Mouse (Mus musculus) adrenal gland, adult 2 months (tissue): ENCODE data around the gene Pdk2. TPM values are rescaled to one million over a fixed set of nuclear protein-coding genes. Genes with fewer than 3 reads are reported as not detected.
A peak's percentile ranks its signal among the peaks of the same experiment; 100 is the strongest.

Experiments used
- DNase-seq: peaks from one replicate; pipeline ENCODE4 v3.0.0; 2021
- polyA plus RNA-seq: library from polyadenylated mRNA; depleted of rRNA; stranded (reverse); fragments of >200 nt; gene quantifications from 2 replicates; pipeline ENCODE4 v1.2.3, GENCODE M21; 2012
- total RNA-seq, 2 experiments: library from RNA; stranded (reverse); gene quantifications; 2 replicates each; pipeline ENCODE4 v1.2.3; 2021

Pdk2 gene
- total and polyA plus RNA-seq, 3 experiments, result 92.9 to 114 (median 112) TPM

DNA sequence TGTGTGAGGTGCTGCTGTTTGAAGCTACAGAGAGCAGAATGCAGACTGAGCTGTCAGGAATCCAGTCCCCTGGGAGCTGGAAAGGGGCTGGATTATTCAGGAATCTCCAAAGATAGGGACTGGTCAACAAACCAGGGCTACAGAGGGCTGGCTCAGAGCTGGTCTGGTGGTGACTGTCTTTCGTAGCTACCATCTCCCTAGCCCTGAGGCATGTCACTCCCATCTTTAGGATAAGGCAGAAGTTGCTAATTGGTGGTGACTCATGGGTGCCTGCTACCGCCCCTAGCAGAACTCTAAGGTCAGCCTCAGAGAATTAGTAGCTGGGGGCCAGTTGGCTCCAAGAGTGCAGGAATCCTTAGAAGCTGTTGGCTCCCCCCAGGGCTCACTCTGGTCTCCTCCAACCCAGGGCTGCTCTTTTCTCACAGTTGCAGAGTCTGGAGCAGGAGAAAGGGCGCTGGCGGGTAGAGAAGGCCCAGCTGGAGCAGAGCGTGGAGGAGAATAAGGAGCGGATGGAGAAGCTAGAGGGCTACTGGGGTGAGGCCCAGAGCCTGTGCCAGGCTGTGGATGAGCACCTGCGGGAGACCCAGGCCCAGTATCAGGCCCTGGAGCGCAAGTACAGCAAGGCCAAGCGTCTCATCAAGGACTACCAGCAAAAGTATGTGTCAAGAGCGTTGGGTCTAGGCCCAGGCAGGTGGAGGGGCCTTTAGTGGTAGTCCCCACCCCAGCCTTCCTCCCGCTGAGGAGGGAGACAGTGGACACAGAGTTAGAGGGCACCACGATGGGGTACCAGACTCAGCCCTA is 36.8 kb downstream of the Pdk2 start:
- no peak for DNase-seq

DNA sequence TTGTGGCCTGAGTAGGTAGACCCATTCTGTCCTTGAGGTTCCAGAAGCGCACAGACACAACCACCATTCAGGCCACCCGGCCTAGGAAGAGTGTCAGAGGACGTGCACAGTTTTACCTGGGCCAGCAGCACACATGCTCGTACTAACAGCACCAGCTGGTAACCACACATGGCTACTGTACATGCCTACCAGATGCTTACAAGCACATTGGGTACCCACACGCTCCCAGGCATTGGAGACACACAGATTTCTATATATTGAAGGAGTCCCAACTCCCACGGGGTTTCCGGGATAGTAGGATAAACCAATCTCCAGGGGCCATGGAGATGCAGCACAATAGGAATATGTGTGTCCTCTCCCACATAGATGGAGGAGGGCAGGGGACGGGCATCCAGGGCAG is 38.4 kb downstream of the Pdk2 start:
- no peak for DNase-seq

- DNase-seq, result no peak
Measured at GRCm38 (mm10) chr11:95001584-95002347, 39.4 kb downstream of the Pdk2 start.

GRCm38 (mm10) chr11:95001058-95001457 is 40.1 kb downstream of the Pdk2 start:
- DNase-seq, result peak; percentile 84

DNA sequence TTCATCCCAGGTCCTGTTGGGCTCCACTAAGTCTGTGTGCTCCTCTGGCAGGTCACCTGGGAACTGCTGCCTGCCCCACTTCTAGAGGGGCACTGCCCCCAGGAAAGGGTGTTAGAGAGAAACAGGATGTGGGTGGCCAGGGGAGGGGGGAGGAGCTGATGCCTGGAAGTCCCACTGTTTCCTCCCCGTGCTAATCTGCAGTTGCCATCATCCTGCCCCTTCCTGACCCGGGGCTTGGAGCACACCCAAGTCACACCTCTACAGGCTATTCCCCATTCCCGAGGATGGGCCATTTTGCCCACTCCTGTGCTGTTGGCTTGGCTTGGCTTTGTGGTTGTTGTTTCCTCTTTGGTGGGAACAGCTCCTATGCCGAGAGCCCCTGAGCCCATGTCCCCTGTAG is 40.6 kb downstream of the Pdk2 start:
- peak; percentile 68 for DNase-seq

DNA sequence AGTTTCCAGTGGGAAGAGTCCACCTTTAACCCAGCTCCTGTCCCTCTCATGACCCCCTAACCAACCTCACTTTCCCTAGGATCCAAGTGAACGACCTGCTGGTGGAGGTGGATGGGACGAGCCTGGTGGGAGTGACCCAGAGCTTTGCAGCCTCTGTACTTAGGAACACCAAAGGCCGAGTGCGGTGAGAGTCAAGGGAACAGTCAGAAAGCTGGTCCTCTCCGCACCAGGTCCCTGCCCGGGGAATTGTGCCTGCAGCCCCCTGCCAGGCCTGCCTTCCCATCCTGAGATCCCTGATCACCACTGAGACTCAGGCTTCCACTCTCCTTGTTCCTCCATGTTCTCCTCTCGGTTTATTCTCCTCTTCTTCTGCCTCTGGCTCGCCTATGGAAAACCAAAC is 41.0 kb downstream of the Pdk2 start:
- DNase-seq, result no peak

- no peak for DNase-seq
Measured at GRCm38 (mm10) chr11:94998041-94998531, 43.1 kb downstream of the Pdk2 start.

- no peak for DNase-seq
Measured at GRCm38 (mm10) chr11:94997596-94997995, 43.6 kb downstream of the Pdk2 start.

DNA sequence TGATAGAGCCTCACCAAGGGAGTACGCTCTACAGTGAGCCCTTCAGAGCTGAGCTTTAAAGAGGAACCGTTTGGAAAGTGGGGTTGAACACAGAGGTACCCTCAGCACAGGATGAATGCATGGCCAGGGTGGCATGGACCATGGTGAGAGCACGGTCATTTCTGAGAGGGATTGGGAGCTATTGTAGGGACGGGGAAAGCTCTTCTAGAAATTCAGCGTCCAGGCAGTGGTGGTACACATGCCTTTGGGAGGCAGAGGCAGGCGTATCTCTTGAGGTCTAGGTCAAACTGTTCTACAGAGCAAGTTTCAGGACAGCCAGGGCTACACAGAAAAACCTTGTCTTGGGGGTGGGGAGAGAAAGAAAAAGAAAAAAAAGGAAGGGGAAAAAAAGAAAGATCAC is 44.2 kb downstream of the Pdk2 start:
- DNase-seq, result no peak

DNA sequence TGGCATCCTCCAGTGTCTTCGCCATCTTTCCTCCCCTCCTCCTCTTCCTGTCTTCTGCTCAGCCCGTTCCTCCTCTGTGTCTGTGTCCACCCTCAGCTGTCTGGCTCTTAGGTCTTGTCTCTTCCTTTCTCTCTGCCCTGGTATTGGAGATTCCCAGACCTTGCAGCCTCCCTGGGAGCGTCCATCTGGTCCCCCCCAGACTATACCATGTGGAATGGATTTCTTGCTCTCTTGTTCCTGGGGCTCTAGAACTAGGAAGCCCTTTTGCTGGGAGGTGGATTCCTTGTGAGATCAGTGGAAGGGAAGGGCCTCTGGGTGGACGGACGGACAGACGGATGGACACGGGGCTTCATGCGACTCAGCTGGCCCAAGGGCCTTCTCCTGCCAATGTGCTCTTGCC is 45.1 kb downstream of the Pdk2 start:
- DNase-seq, result no peak

GRCm38 (mm10) chr11:94994947-94995772 is 46.0 kb downstream of the Pdk2 start:
- peak; percentile 45 for DNase-seq

GRCm38 (mm10) chr11:94994208-94994814 is 46.8 kb downstream of the Pdk2 start:
- peak; percentile 56 for DNase-seq

DNA sequence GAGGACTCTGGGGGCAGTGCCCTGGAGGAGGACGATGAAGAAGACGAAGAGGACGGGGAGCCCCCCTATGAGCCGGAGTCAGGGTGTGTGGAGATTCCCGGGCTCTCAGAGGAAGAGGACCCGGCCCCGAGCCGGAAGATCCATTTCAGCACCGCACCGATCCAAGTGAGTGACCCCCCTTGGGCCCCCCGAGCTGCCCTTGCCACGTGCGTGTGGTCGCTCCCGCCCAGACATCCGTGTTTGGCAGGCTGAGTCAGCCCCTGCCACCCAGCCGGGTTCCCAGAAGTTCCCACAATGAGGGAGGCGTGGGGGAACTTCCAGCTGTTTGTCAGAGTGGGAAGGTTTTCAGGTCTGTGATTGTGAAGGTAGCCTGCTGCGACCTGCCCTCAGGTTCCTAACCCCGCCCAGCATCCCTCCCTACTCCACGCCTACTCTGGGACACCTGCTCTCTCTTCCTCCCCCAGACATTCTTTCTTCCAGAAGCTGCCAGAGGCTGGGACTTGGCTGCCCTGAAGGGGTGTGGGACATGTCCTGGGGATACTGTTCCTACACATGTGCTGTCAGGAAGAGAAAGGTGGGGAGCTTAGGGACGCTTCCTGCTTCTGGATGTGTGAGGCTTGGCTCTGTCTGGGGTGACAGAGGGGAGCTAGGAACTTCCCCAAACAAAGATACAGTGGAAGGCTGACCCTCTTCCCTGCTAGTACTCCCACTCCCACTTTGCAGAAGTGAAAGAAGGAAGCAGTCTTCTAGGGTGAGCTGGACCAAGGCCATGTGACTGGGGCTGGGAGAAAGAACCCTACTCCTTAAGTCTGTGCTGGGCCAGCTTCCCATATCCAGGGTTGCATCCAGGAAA is 48.2 kb downstream of the Pdk2 start:
- DNase-seq, result peak; percentile 83

DNA sequence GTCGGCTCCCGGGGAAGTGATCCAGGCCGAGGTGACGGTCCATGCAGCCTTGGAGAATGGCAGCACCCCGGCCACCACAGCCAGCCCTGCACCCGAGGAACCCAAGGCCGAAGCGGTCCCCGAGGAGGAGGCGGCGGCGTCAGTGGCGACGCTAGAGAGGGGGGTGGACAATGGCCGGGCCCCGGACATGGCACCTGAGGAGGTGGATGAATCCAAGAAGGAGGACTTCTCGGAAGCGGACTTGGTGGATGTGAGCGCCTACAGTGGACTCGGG is 48.7 kb downstream of the Pdk2 start:
- DNase-seq, result peak; percentile 78

GRCm38 (mm10) chr11:94991641-94992479 is 49.3 kb downstream of the Pdk2 start:
- DNase-seq, result peak; percentile 79

- peak; percentile 97 for DNase-seq
Measured at GRCm38 (mm10) chr11:94990749-94991577, 50.2 kb downstream of the Pdk2 start, which contains the start of gene Ppp1r9b. Ppp1r9b (plus strand) TSS chr11:94991035.

GRCm38 (mm10) chr11:94990102-94990748 is 50.9 kb downstream of the Pdk2 start:
- no peak for DNase-seq

DNA sequence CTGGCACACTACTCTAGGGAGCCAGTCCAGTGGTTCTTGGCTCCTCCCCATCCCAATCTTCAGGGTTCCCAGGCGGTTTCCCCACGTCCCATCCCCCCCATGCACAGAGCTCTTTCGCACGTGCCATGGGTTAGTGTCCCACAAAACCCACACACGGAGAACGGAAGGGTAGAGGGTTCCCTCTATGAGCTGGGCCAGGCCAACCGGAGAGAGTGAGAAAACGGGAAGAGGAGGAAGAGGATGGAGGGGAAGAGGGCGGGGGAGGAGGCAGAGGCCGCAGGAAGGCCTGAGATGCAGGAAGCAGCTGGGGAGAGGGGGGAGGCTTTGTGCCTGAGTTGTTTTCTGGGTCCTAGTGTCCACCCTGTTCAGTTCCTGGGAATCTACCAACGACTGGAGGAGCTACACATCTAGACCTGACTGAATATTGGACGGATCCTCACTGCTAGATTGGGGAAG is 51.6 kb downstream of the Pdk2 start:
- DNase-seq, result peak; percentile 90
